ENCODE assay signal across 8 mouse cellular contexts in the genomic region with DNA sequence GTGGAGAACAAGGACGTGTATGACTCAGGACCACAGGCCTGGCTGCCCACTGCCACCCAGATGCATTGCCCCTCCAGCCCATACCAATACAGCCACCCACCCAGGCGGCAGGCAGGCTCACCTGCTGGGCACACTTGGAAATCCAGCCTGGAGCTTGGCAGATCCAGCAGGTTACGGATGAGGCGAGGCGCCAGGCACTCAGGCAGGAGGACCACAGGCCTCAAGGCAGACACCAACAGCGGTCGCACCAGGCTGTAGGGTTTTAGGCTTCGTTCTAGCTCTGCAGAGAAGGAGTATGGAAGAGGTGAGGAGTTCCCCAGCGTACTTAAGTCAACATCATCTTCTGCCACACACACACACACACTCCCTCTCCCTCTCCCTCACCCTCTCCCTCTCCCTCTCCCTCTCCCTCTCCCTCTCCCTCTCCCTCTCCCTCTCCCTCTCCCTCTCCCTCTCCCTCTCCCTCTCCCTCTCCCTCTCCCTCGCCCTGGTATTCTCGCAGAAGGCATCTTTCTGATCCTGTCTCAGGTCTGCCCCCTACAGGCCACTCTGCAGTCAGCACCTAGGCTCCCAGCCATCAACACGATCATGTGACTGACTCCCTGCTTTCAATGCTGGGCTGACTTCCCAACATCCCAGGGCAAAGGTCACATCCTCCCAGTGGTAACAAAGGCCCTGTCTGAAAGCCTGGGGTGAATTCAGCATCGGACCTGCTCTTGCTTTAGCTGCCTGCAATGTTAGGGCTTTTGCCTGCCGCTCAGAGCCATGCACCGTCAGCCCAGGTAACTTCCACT. TPM values are rescaled to one million over a fixed set of nuclear protein-coding genes. Genes with fewer than 3 reads are reported as not detected.
DNase-seq lines count a peak whose midpoint lies in the region; ATAC-seq lines count a peak whose summit lies in the region.

No protein-coding gene starts in this region.

- no peak for ATAC-seq in hindbrain, embryonic 13.5 days (ENCODE audit: low FRiP score)

- no peak overlapping the region; the same call in 1 of the 2 replicates for H3K9ac ChIP-seq in hindbrain, embryonic 13.5 days

- peak overlapping the region; percentile 49 for H3K27ac ChIP-seq in hindbrain, embryonic 13.5 days

- 41% methylated on average over 14 of the region's 15 CpGs for WGBS in hindbrain, embryonic 13.5 days

- H3K36me3 ChIP-seq in hindbrain, embryonic 13.5 days: no peaks in the 10 kb centered on the region

- H3K4me2 ChIP-seq in hindbrain, embryonic 13.5 days: no peak overlapping the region

- no peaks in the 10 kb centered on the region for H3K9me3 ChIP-seq in hindbrain, embryonic 13.5 days

- DNase-seq in NIH3T3 (ENCODE audit: low read depth): peak; percentile 91
- DNase-seq in cerebellum, adult 8-10 months: peak; percentile 84
- DNase-seq in frontal cortex, adult 2 months (ENCODE audit: extremely low spot score in 1 of 2, low spot score in 1 of 2): peak; percentile 89 to 96
- DNase-seq in layer of hippocampus, postnatal 25 days (ENCODE audit: extremely low spot score in 1 of 2, low spot score in 1 of 2): peak; percentile 89 to 95
- DNase-seq in lung, postnatal 14 days: peak; percentile 93
- DNase-seq in right cerebral cortex, adult 2 months (ENCODE audit: low spot score in 2 of 2): peak; percentile 93 to 94
- peak; percentile 70 for DNase-seq in urinary bladder, postnatal 25 days (ENCODE audit: low spot score)

- H3K4me1 ChIP-seq in hindbrain, embryonic 13.5 days (replicated peaks): peaks cover 22% of the 10 kb centered on the region

- H3K4me3 ChIP-seq in hindbrain, embryonic 13.5 days: no peak overlapping the region

- H3K27me3 ChIP-seq in hindbrain, embryonic 13.5 days: 0 out of 2 replicates have a peak, but pooled peaks cover 2% of the 10 kb centered on the region

RNA-seq across cellular contexts. Expression of a gene that starts 5.0 kb away (rescaled TPM):
- polyA plus RNA-seq in frontal cortex, adult 2 months (2012; rRNA removed): 7.0 and 7.2 TPM in 2 replicates
- polyA plus RNA-seq in hindbrain, embryonic 13.5 days (2015; fragmentation: Nextera tagmentation; extraction: Ambion mirVana): 36.7 and 40.1 TPM in 2 replicates
- total RNA-seq in layer of hippocampus, postnatal 25 days (2021): 1 to 10 TPM; 5.5 to 6.6 TPM

RNA-seq across cellular contexts. Expression of a gene that starts 24.6 kb away (rescaled TPM):
- polyA plus RNA-seq in frontal cortex, adult 2 months (2012; rRNA removed): 11.2 and 12.0 TPM in 2 replicates
- 1.6 TPM in 2 replicates for polyA plus RNA-seq in hindbrain, embryonic 13.5 days (2015; fragmentation: Nextera tagmentation; extraction: Ambion mirVana)
- 1 to 10 TPM; 5.0 to 5.5 TPM for total RNA-seq in layer of hippocampus, postnatal 25 days (2021)

RNA-seq across cellular contexts. Expression of a gene that starts 59.7 kb away (rescaled TPM):
- 64.9 and 68.2 TPM in 2 replicates for polyA plus RNA-seq in frontal cortex, adult 2 months (2012; rRNA removed)
- polyA plus RNA-seq in hindbrain, embryonic 13.5 days (2015; fragmentation: Nextera tagmentation; extraction: Ambion mirVana): 4.6 and 5.0 TPM in 2 replicates
- 100 to 1,000 TPM; 175 to 188 TPM for total RNA-seq in layer of hippocampus, postnatal 25 days (2021)

Comparison
In these comparisons a context has a peak if more than half of its experiments do, and no peak if none do; other contexts are left out.
1. RNA of a gene that starts 59.7 kb away (polyA plus RNA-seq): 64.9 to 68.2 TPM in frontal cortex, adult 2 months; 4.6 to 5.0 TPM in hindbrain, embryonic 13.5 days; every median in the first group is over 10 times any median in the second.
2. Peak in every context shown above with its lines, with median percentiles within 50 percentile points of each other: DNase-seq.